Mouse (Mus musculus) embryonic stem cell, embryonic (primary cell): ENCODE measurements around the gene Kirrel2.

Experiments used
- CTCF ChIA-PET, 4 experiments: fragments of 300-600 bp in 2 of 4; fragments of 350-600 bp in 2 of 4; sonication (Branson Sonifier 250); formaldehyde crosslinking; loops; one replicate each; lab custom pipeline; 2022; ENCODE audit warnings: inconsistent platforms in 2 of 4; lab: Charles Lee
- POLR2A ChIA-PET, 4 experiments: fragments of 300-600 bp in 2 of 4; fragments of 350-600 bp in 2 of 4; sonication (Branson Sonifier 250); formaldehyde crosslinking; loops; one replicate each; lab custom pipeline; 2022; ENCODE audit warnings: antibody characterized with exemption in 4 of 4, inconsistent platforms in 1 of 4; lab: Charles Lee

The Kirrel2 gene

DNA sequence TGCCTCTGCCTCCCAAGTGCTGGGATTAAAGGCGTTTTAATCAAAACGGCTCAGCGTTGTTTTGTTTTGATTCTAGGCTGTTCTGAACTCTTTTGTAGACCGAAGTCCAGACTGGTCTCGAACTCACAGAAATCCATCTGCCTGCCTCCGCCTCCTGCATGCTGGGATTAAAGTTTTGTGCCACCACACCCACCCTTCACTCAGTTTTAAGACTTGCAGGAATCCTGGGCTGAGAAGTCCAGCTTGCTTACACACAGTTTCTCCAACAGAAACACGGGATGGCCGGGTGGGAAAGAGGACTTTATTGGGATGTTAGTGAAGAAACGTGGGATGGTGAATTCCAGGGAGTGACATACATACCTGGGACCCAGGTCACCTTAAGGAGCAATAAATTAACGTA, 22.8 kb downstream of the Kirrel2 start:
- ChIA-PET CTCF (interaction anchor here (0.7 to 3.0 kb wide), 15 partner anchors 9 to 520 kb away, joined by 3 to 10 read pairs (median 4); partner anchors contain the start of genes Aplp1 (in 1 of the 4) and Upk1a (in 1 of the 4)), POLR2A (interaction anchor here in 3 of 4 experiments (0.5 to 4.6 kb wide), 19 partner anchors 9 to 171 kb away, joined by 3 to 30 read pairs (median 3); partner anchors contain the start of genes Aplp1 (in 2 of the 3), Nfkbid (in 2 of the 3), Thap8 (in 1 of the 3) and Tyrobp (in 1 of the 3))

GRCm38 (mm10) chr7:30434238-30434637, 23.3 kb downstream of the Kirrel2 start:
- ChIA-PET POLR2A (interaction anchor here in 3 of 4 experiments (0.5 to 4.6 kb wide), 15 partner anchors 8 to 1506 kb away, joined by 3 to 30 read pairs (median 4); partner anchors contain the start of genes Aplp1 (in 2 of the 3), Nfkbid (in 2 of the 3), Thap8 (in 1 of the 3) and Wdr62 (in 1 of the 3)), CTCF (interaction anchor here (0.7 to 3.0 kb wide), 12 partner anchors 10 to 521 kb away, joined by 3 to 10 read pairs (median 4); partner anchors contain the start of gene Aplp1 (in 1 of the 4))

DNA sequence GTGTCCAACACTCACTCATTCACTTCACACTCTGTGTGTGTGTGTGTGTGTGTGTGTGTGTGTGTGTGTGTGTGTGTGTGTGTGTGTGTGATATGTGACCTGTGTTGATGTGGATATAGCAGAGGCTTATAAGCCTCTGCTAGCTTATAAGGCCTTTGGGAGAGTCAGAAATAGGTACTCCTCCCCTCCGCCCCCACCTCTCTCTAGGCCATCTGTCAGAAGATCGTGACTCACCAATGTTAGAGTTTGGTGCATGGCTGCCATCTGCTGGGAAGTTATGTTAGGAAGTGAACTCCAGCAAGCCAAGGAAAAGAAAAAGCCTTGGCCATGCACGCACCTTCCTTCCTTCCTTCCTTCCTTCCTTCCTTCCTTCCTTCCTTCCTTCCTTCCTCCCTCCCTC, 25.7 kb downstream of the Kirrel2 start:
- CTCF ChIA-PET = interaction anchor here in 1 of 4 experiments (2.1 kb wide), 1 partner anchor 100 kb away, joined by 5 read pairs; no protein-coding TSS in a partner anchor
- POLR2A ChIA-PET = interaction anchor here in 2 of 4 experiments (1.1 to 3.1 kb wide), 2 partner anchors 56 kb away, joined by 3 to 9 read pairs; no protein-coding TSS in a partner anchor

DNA sequence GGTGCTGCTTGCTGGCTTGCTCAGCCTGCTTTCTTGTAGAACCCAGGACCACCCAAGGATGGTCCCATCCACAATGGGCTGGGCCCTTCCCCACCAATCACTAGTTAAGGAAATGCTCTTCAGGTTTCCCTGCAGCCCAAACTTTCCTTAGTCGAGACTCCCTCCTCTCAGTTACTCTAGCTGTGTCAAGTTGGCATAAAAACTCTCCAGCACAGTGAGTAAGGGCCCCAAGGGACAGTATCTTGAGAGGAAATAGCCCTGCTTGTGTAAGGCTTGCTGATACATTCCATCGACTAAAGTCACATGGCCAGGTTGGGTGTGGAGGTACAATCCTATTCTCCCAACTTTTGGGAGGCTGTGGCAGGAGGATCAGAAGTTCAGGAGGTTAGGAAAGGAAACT, 27.3 kb downstream of the Kirrel2 start:
- POLR2A ChIA-PET = interaction anchor here in 2 of 4 experiments (0.6 to 1.1 kb wide), 3 partner anchors 123 to 691 kb away, joined by 3 to 4 read pairs (median 3); no protein-coding TSS in a partner anchor
- CTCF ChIA-PET = interaction anchor here in 2 of 4 experiments (0.6 to 0.8 kb wide), 2 partner anchors 25 to 62 kb away, joined by 3 to 7 read pairs; no protein-coding TSS in a partner anchor

GRCm38 (mm10) chr7:30429327-30429726, 28.2 kb downstream of the Kirrel2 start:
- CTCF ChIA-PET = interaction anchor here in 1 of 4 experiments (0.8 kb wide), 1 partner anchor 26 kb away, joined by 7 read pairs; no protein-coding TSS in a partner anchor
- POLR2A ChIA-PET = no interaction called here

DNA sequence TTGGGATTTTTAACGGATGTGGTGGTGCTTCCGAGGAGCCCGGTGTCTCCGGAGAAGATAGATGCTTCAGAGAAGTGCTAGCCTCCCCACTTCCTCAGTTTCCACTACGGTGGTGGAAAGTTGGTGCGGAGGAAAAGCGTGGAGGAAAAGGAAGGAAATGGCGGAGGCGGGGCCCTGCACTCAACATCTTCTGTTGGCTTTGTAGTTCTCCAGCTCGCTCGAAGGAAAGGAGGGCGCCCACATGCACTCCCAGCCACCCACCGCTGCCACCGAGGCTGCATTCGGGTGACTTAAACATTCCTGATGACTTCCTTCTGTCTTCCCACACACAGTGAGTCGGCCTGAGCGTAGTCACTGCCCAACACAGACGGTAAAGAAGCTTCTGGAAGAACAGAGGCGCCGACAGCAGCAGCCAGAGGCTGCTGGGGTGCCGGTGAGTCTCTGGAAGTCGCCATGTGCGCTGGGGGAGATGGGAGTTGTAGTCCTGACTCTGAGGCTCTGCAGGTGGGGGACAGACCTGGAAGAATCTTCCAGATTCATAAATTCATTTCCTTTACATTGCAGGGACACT, 34.3 kb downstream of the Kirrel2 start:
- ChIA-PET CTCF (interaction anchor here (0.5 to 1.8 kb wide), 8 partner anchors 10 to 91 kb away, joined by 3 to 9 read pairs (median 4); no protein-coding TSS in a partner anchor), POLR2A (interaction anchor here in 3 of 4 experiments (0.6 to 4.5 kb wide), 11 partner anchors 9 to 268 kb away, joined by 3 to 23 read pairs (median 3); partner anchors contain the start of genes Tyrobp (in 2 of the 3), Thap8 (in 1 of the 3) and Wdr62 (in 1 of the 3))

- ChIA-PET CTCF (interaction anchor here in 3 of 4 experiments (0.6 to 1.8 kb wide), 4 partner anchors 10 to 90 kb away, joined by 3 to 6 read pairs (median 4); no protein-coding TSS in a partner anchor), POLR2A (interaction anchor here in 3 of 4 experiments (0.7 to 4.5 kb wide), 12 partner anchors 9 to 295 kb away, joined by 3 to 23 read pairs (median 4); partner anchors contain the start of genes Gm49396 (in 1 of the 3), Psenen (in 1 of the 3), Thap8 (in 1 of the 3) and Tyrobp (in 1 of the 3))
These were observed 34.9 kb downstream of the Kirrel2 start for GRCm38 (mm10) chr7:30422560-30422959.

DNA sequence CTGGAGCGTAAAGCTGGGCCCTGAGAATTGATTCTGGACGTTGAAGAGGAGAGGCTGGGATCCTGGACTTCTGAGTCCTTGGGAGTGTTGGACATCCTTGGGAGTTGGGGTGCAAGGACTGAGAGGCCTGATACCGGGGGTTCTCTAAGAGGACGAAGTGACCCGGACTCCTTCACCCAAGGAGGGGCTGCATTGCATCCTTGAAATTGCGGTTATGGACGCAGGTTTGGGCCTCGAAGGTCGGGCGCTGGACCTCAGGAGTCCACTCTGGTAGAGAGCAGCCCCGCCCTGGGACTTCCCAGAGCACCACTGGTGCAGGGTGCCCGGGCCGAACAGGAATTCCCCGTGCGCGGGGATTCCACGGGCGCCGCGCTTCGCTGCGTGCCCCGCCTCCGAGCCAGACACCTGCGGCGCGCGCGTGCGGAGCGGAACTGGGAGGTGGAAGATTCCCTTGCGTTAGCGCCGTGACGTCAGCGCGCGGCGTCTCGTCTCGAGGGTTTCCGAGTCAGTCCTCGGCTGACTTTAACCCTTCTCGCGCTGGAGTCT, 35.5 kb downstream of the Kirrel2 start:
- POLR2A ChIA-PET = interaction anchor here in 3 of 4 experiments (0.5 to 4.5 kb wide), 22 partner anchors 8 to 296 kb away, joined by 3 to 23 read pairs (median 4); partner anchors contain the start of genes Wdr62 (in 3 of the 3), Thap8 (in 2 of the 3), Aplp1 (in 1 of the 3) and Gm49396 (in 1 of the 3)
- CTCF ChIA-PET = interaction anchor here in 3 of 4 experiments (0.6 to 1.8 kb wide), 5 partner anchors 11 to 90 kb away, joined by 3 to 6 read pairs (median 4); no protein-coding TSS in a partner anchor

GRCm38 (mm10) chr7:30421175-30421889, 36.2 kb downstream of the Kirrel2 start, which contains the start of gene Nfkbid:
Gene Nfkbid (plus strand): TSS chr7:30421732.
- CTCF ChIA-PET = interaction anchor here in 2 of 4 experiments (0.6 to 1.8 kb wide), 4 partner anchors 28 to 611 kb away, joined by 3 to 6 read pairs (median 4); no protein-coding TSS in a partner anchor
- POLR2A ChIA-PET = interaction anchor here (0.5 to 4.5 kb wide), 21 partner anchors 12 to 296 kb away, joined by 3 to 23 read pairs (median 3); partner anchors contain the start of genes Wdr62 (in 3 of the 4), Thap8 (in 2 of the 4), Aplp1 (in 1 of the 4) and Gm49396 (in 1 of the 4)

GRCm38 (mm10) chr7:30420673-30421072, 36.8 kb downstream of the Kirrel2 start:
- POLR2A ChIA-PET = interaction anchor here in 2 of 4 experiments (0.8 to 4.5 kb wide), 4 partner anchors 13 to 85 kb away, joined by 3 to 23 read pairs (median 4); no protein-coding TSS in a partner anchor

DNA sequence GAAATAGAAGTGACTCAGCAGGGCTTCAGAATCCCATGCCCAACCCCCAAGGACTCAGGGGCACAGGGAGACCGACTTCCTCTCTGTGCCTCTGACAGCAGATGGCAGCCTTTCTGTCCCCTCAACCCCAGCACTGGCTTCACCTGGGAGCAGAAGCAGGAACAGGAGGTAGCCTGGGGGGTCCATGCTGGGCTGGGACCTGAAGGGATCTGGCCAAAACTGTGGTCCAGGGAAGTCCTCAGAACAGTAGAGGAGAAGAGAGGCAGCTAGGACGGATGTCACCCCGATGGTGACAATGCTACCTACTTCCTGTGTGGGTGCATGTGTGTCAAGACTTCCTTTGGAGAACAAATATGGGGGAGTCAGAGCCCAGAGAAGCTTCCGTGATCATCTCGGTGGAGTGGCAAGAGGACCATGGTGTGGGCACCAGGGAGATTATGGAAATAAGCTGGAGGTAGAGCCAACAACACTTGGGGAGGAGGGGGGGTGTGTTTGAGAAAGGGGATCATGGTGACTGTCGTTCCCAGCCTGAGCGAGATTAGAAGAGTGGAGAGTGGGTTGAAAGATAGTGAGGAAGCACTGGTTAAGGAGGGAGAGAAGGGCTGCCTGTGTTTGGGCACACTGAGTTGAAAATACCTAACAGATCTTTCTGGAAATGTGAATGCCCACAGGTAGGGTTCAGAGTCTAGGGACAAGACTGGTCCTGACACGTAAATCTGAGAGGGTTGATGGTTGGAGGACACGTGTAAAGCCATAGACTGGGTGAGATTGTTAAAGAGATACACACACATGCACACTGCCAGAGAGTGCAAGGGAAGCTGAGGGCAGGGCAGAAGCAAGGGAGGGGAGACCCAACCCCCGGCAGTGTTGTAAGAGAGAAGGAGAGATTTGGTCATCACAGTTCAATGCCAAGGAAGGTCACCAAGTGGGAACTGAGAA, 37.7 kb downstream of the Kirrel2 start, which contains the start of gene Hcst:
Gene Hcst, minus strand, starts transcription at position 294 of the 939 bp plus-strand sequence.
- CTCF ChIA-PET = no interaction called here
- POLR2A ChIA-PET = interaction anchor here in 2 of 4 experiments (0.8 to 4.5 kb wide), 2 partner anchors 15 to 84 kb away, joined by 3 to 23 read pairs; no protein-coding TSS in a partner anchor

More at GRCm38 (mm10) chr7:30420673-30421072, 36.8 kb downstream of the Kirrel2 start:
- CTCF ChIA-PET = no interaction called here

DNA sequence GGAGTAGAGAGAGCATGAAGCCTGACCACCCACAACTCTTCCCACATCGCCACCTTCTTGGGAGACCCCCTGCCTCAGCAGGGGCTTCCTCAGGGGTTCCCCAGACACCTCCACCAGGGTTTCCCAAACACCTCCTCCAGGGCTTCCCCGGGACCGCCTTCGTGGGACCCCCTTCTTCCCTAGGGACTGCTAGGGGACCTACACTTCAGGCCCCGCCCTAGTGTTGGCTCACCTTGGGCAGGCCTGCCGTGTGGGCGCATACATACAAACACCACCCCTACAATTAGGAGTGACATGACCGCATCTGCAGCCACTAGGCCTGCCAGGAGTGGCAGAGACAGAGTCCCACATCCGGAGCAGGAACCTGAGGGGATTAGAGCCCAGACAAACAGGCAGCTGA, 39.6 kb downstream of the Kirrel2 start:
- ChIA-PET CTCF (interaction anchor here (0.5 to 1.3 kb wide), 6 partner anchors 9 to 191 kb away, joined by 3 to 4 read pairs (median 3); no protein-coding TSS in a partner anchor), POLR2A (interaction anchor here in 1 of 4 experiments (1.5 kb wide), 1 partner anchor 8 kb away, joined by 3 read pairs; no protein-coding TSS in a partner anchor)

DNA sequence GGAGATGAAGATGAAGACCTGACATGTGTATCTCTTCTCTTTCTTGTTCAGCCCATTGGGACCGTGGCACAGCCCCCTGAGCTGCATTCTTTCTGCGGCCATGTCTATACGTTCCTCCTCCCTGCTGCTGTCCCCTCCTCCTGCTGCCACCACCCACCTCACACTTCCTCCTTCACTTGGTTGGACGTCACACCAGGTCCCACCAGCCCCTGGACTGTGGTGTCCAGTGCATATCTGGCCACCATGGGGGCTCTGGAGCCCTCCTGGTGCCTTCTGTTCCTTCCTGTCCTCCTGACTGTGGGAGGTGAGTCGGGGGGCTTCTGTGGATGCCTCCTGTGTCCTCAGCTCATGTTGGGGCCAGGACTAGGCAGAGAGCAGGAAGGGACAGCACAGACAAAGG, 43.9 kb downstream of the Kirrel2 start, which contains the start of gene Tyrobp:
Gene Tyrobp, plus strand, starts transcription at position 165 of the 400 bp plus-strand sequence.
- POLR2A ChIA-PET = interaction anchor here in 3 of 4 experiments (0.6 to 1.3 kb wide), 5 partner anchors 9 to 98 kb away, joined by 3 read pairs; no protein-coding TSS in a partner anchor
- CTCF ChIA-PET = interaction anchor here in 2 of 4 experiments (0.7 to 1.4 kb wide), 3 partner anchors 65 to 256 kb away, joined by 3 to 4 read pairs (median 3); no protein-coding TSS in a partner anchor

- CTCF ChIA-PET = interaction anchor here in 1 of 4 experiments (1.4 kb wide), 1 partner anchor 65 kb away, joined by 3 read pairs; no protein-coding TSS in a partner anchor
- POLR2A ChIA-PET = interaction anchor here in 2 of 4 experiments (0.6 to 1.3 kb wide), 3 partner anchors 12 to 67 kb away, joined by 3 read pairs; no protein-coding TSS in a partner anchor
These were observed 44.7 kb downstream of the Kirrel2 start for GRCm38 (mm10) chr7:30412735-30413147.

DNA sequence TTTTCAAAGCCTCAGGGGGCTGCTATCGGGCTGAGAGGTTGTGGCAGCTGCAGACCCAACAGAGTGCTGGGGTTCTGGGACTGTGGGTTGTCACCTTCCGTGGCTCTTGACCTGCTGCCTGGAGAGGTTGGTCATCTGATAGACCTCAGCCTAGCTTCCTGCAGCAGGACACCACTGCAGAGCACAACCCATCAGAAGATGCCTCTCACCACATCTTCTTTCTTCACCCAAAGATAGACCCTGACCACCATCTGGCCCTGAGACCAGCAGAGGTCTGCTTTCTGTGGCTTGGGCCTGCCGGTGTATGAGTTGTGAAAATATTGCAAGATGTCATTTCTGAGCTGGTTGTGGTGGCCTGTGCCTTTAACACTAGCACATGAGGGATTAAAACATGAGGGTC, 46.5 kb downstream of the Kirrel2 start:
- ChIA-PET CTCF (interaction anchor here in 1 of 4 experiments (1.2 kb wide), 1 partner anchor 380 kb away, joined by 3 read pairs; no protein-coding TSS in a partner anchor), POLR2A (interaction anchor here in 2 of 4 experiments (0.6 to 2.3 kb wide), 3 partner anchors 12 to 160 kb away, joined by 3 to 7 read pairs (median 3); no protein-coding TSS in a partner anchor)
